In the genomic region with DNA sequence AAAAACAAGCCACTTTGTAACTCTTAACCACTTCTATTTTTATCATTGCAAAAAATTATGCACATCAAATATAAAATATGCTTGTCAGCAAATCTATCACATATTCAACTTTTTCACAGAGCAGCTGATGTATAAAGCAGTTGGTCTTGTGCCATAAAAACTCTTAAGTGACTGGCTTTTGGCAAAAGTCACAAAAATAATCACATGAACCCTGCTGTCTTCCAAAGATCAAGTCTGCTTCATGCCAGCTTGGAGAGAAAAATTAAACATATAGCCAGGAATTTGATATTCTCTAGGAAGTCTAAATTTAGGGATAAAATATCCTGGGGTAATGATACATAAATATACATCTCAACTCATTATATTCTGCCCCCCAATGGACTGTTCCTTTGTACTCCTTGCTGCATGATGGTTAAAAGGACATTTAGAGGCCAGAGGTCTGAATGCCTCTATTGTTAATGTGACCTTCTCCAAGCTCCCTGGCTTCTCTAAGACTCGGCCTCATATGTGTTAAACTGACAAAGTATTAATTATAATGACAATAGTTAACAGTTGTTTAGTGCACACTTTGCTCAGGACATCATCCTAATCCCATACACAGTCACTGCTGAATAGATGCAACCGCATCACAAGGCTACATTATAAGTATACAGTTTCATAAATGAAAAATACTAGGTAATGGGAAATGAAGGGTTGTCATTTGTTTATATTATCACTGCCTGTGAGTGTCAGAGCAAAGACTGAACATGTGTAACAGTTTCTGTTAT, we compare ENCODE assay signal across 15 mouse cellular contexts.
"Had no signal": no experiment of that assay in that cellular context is flagged by ENCODE, and none has a peak within 500 bp of the region (broad histone marks: within the 10 kb centered on the region; RNA-seq: fewer than 3 reads in every experiment).

No protein-coding gene starts in this region.

- DNase-seq: kidney, postnatal 14 days; left cerebral cortex, postnatal 4 days; lung, adult 2 months; lung, postnatal 4 days; midbrain, embryonic 14.5 days; right cerebral cortex, adult 18-20 months; right cerebral cortex, postnatal 25 days; thymus, postnatal 4 days had no signal

- ATAC-seq: lung, postnatal 0 days had no signal

- H3K9me3 ChIP-seq: limb, embryonic 13.5 days; liver, embryonic 15.5 days; midbrain, embryonic 10.5 days; neural tube, embryonic 15.5 days had no signal

- H3K4me2 ChIP-seq: limb, embryonic 13.5 days; liver, embryonic 15.5 days; neural tube, embryonic 15.5 days had no signal

- H3K4me3 ChIP-seq: limb, embryonic 13.5 days; liver, embryonic 15.5 days; midbrain, embryonic 10.5 days; myocyte; neural tube, embryonic 15.5 days had no signal

- H3K36me3 ChIP-seq: limb, embryonic 13.5 days; liver, embryonic 15.5 days; midbrain, embryonic 10.5 days; neural tube, embryonic 15.5 days had no signal

- H3K9ac ChIP-seq: limb, embryonic 13.5 days; liver, embryonic 15.5 days; neural tube, embryonic 15.5 days had no signal

- H3K27me3 ChIP-seq: limb, embryonic 13.5 days; liver, embryonic 15.5 days; neural tube, embryonic 15.5 days had no signal

- H3K27ac ChIP-seq: limb, embryonic 13.5 days; liver, embryonic 15.5 days; midbrain, embryonic 10.5 days; neural tube, embryonic 15.5 days; stomach, postnatal 0 days had no signal

- H3K4me1 ChIP-seq: limb, embryonic 13.5 days; liver, embryonic 15.5 days; neural tube, embryonic 15.5 days had no signal
